Mouse (Mus musculus) erythroblast, embryonic 14.5 days (primary cell): Measurements from ENCODE around the gene Pou6f2. TPM values are rescaled to one million over a fixed set of nuclear protein-coding genes. Genes with fewer than 3 reads are reported as not detected.

Experiments
- H3K27me3 ChIP-seq: 2 replicates; pipeline ENCODE4 v1.6.1; 2012; ENCODE audit warnings: inconsistent platforms; ENCODE audit not compliant: control insufficient read depth
- H3K36me3 ChIP-seq: 2 replicates; pipeline ENCODE4 v1.6.1; 2012; ENCODE audit warnings: mild to moderate bottlenecking, inconsistent platforms; ENCODE audit not compliant: control insufficient read depth
- H3K4me1 ChIP-seq: 2 replicates; pipeline ENCODE4 v1.6.1; 2012; ENCODE audit warnings: inconsistent platforms; ENCODE audit not compliant: control insufficient read depth
- H3K4me3 ChIP-seq: replicated peaks from 2 replicates; pipeline ENCODE3; 2012; ENCODE audit warnings: moderate library complexity, mild to moderate bottlenecking, inconsistent platforms
- H3K9me3 ChIP-seq: 2 replicates; pipeline ENCODE4 v1.6.1; 2012; ENCODE audit warnings: low read length, inconsistent platforms, mixed read lengths; ENCODE audit not compliant: control insufficient read depth
- GATA1 ChIP-seq: IDR thresholded peaks from 2 replicates; pipeline ENCODE4 v1.6.1; 2012; ENCODE audit warnings: low read length, inconsistent platforms, mixed read lengths
- TAL1 ChIP-seq: IDR thresholded peaks from 3 replicates; pipeline ENCODE4 v1.6.1; 2012; ENCODE audit warnings: low read length, inconsistent platforms, mixed read lengths
- polyA plus RNA-seq: library from polyadenylated mRNA; stranded (reverse); fragments of >175 nt; gene quantifications from 2 replicates; pipeline ENCODE4 v1.2.3, GENCODE M21; 2012

Pou6f2 gene
- polyA plus RNA-seq, 1 experiment: not detected

DNA sequence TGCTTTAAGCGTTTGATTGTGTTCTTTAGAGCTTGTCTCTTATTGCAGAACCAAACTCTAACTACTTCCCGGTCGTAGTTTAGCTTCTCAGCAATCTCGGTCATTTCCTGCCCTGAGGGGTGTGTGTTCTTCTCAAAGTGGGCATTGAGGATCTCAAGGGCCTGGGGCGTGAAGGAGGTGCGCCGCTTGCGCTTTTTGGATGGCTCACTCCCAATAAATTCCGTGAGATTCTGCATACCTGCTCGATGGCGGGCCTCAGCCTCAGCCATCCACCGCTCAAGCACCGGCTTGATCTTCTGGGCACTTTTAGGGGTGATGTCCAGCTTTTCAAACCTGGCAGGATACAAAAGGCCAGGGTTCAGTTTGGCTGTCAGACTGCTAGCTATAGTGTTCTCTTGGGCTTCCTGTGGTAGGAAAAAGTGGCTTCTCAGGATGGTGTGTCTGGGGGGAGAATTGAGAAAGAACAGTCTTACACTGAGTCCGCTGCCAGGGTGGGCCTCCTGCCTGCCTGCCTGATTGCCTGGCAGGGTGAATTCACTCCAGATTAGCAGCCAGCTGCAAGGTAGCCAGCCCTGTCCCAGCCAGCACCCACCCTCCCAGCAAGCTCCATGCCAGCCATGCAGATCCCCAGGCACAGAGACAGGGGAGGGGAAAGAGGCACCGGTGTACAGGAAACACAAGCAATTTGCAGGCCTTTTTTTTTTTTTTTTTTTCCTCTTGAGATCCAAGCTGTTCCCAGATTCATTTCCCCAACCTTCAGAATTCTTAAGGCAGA lies 272.1 kb downstream of the Pou6f2 start:
- TF ChIP-seq GATA1: no peak
- TF ChIP-seq TAL1: no peak

DNA sequence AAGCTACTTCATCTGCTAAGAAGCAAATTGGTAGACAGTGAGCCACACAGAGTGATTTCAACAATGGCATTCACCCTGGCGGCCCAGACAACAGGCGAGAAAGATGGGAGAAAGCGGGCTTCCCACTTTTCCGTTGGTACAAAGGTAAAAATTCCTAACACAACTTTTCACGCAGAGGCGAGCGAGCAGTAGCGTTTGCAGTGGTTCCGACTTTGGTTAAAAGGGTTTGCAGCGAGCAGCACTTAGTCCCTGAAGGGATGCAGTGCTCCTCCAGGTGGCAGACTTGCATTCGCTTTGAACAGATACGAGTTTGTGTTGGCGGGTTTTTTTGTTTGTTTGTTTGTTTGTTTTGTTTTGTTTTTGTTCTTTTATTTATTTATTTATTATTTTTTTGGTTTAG lies 273.1 kb downstream of the Pou6f2 start:
- TF ChIP-seq TAL1 (no peak), GATA1 (no peak)
- Histone ChIP-seq H3K4me1 (no peaks in the 10 kb centered on the region), H3K27me3 (peaks cover 5% of the 10 kb centered on the region), H3K9me3 (no peaks in the 10 kb centered on the region), H3K4me3 (no peak overlapping the region), H3K36me3 (no peaks in the 10 kb centered on the region)

More for the DNA sequence above, 272.1 kb downstream of the Pou6f2 start:
- Histone ChIP-seq H3K36me3 (no peaks in the 10 kb centered on the region), H3K9me3 (no peaks in the 10 kb centered on the region), H3K4me1 (no peaks in the 10 kb centered on the region), H3K27me3 (peaks cover 5% of the 10 kb centered on the region), H3K4me3 (no peak overlapping the region)

DNA sequence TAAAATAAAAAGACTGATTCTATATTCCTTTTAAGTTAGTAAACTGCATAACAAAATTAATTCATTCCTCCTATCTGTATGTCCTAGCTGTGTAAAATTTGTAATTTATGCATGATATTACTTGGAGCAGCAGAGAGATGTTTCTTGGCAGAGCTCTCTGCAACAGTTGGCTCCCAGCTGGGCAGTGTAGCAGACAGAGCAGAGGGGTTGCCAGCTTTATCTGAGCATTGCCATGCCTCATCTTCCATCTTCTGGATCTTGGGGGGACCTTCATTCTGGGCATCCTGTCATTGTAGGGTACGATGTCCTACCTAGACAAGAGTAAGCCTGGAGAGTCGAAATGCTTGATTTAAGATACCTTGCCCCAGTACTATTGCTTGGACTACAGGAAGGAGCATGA lies 277.1 kb downstream of the Pou6f2 start:
- TF ChIP-seq TAL1 (no peak), GATA1 (no peak)

DNA sequence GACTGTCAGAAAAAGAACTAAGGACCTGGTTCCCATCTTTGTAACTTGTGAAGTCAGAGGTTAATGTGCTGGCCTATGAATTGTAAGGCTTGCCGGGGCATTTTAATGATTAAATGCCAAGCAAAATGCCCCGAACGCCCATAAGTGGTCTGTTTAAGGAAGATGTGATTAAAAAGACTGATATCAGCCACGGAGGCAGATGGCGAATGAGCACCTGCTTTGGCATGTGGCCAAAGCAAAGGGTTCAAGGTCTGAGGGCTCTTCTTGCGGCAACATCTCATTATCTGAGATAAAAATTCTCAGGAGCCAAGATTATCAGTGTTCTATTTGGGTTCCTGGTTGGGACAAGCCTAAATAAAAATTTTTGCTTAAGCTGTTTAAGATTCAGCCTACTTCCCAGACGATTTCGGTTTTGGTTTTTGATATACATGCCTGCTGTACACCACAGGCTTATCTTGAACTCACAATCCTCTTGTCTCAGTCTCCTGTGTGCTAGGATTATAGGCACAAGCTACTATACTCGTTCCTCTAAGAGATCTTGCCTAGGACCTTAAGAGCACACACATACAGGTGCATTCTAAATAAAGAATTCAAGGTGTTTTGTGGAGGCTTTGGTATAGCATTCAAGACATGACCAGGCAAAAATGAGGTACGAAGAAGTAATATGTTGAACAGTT lies 315.9 kb downstream of the Pou6f2 start:
- H3K4me3 ChIP-seq: no peak overlapping the region
- no peaks in the 10 kb centered on the region for H3K27me3 ChIP-seq
- no peaks in the 10 kb centered on the region for H3K9me3 ChIP-seq
- no peaks in the 10 kb centered on the region for H3K36me3 ChIP-seq
- TF ChIP-seq GATA1 (no peak), TAL1 (no peak)
- H3K4me1 ChIP-seq: no peaks in the 10 kb centered on the region

More for the DNA sequence above, 277.1 kb downstream of the Pou6f2 start:
- no peaks in the 10 kb centered on the region for H3K36me3 ChIP-seq
- peaks cover 4% of the 10 kb centered on the region for H3K27me3 ChIP-seq
- no peaks in the 10 kb centered on the region for H3K4me1 ChIP-seq
- no peak overlapping the region for H3K4me3 ChIP-seq
- H3K9me3 ChIP-seq: no peaks in the 10 kb centered on the region
